Mouse (Mus musculus): ENCODE results near the gene Olfr181. TPM values are rescaled to one million over a fixed set of nuclear protein-coding genes. Genes with fewer than 3 reads are reported as not detected.

Gene Olfr181
- polyA plus RNA-seq (2014; fragmentation: Nextera tagmentation; extraction: Ambion mirVana), result not detected in 2 replicates

DNA sequence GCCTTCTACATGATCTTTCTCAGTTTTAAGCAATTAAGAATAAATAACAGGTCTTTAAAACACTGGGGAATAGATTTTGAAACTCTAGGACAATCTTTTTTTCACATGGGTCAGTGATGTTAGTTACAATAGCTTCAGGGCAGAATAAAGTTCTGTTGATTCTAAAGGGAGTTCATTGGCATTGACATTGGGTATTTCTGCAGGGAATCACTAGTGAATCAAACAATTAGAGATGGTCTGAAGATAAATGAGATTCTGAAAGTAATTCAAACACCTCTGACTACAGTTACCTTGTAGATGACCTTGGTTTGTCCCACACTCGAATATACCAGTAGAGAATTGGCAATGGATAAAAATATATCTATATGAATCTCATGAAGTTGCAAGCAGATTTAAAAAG lies at the start of gene Olfr181:
Gene Olfr181 (minus strand): TSS at position 101 of the 400 bp plus-strand sequence.
- Histone ChIP-seq H3K27me3 (ENCODE audit: control insufficient read depth, insufficient read depth, low read length) (no peaks in the 10 kb centered on the region), H3K4me1 (ENCODE audit: control insufficient read depth in 2 of 2, insufficient read depth in 2 of 2, low read length in 2 of 2) (no peaks in the 10 kb centered on the region), H3K9me3 (ENCODE audit: control insufficient read depth, low read length) (no peaks in the 10 kb centered on the region), H3K4me3 (ENCODE audit: control insufficient read depth in 1 of 2, insufficient read depth in 1 of 2, low read depth in 1 of 2, low read length in 2 of 2) (no peak within 1 kb of the TSS), H3K27ac (replicated peaks in 1 of 2; ENCODE audit: control insufficient read depth in 1 of 2, insufficient read depth in 1 of 2, low read depth in 2 of 2, low read length in 2 of 2) (no peak within 1 kb of the TSS), H3K4me2 (ENCODE audit: low read length) (no peak within 1 kb of the TSS), H3K9ac (ENCODE audit: low read length) (no peak within 1 kb of the TSS), H3K36me3 (ENCODE audit: control insufficient read depth, insufficient read depth, low read length) (no peaks in the 10 kb centered on the region)
- no peak for ATAC-seq (ENCODE audit: insufficient number of reproducible peaks, insufficient read depth, low FRiP score, low read depth)
- WGBS, result 47% methylated on average over 1 of the region's 1 CpGs

DNA sequence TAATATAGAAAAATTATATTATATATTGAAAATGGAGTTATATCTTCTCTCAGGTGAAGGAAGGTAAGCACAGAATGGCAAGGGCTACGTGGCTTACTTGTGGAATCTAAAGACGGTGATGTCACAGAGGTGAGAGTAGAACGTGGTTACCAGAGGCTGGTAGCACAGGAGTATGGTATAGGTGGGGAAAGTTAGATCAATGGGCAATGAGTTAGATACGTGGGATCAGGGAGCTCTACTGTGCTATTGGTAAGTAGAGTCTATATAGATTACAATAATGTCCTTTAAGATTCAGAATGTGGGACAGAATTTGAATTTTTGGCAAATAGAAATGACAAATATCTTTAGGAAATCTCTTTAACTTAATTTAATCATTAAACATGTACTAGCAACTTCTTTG lies 737 bp upstream of the Olfr181 start, which contains the start of gene Olfr180:
Gene Olfr180 (minus strand): TSS at position 101 of the 400 bp plus-strand sequence.
- H3K27me3 ChIP-seq (ENCODE audit: control insufficient read depth, insufficient read depth, low read length), result no peaks in the 10 kb centered on the region
- H3K4me3 ChIP-seq (ENCODE audit: control insufficient read depth in 1 of 2, insufficient read depth in 1 of 2, low read depth in 1 of 2, low read length in 2 of 2), result no peak within 1 kb of the TSS
- no peaks in the 10 kb centered on the region for H3K9me3 ChIP-seq (ENCODE audit: control insufficient read depth, low read length)
- H3K36me3 ChIP-seq (ENCODE audit: control insufficient read depth, insufficient read depth, low read length), result no peaks in the 10 kb centered on the region
- H3K4me1 ChIP-seq (ENCODE audit: control insufficient read depth in 2 of 2, insufficient read depth in 2 of 2, low read length in 2 of 2), result no peaks in the 10 kb centered on the region
- H3K27ac ChIP-seq (replicated peaks in 1 of 2; ENCODE audit: control insufficient read depth in 1 of 2, insufficient read depth in 1 of 2, low read depth in 2 of 2, low read length in 2 of 2), result no peak within 1 kb of the TSS
- no peak within 1 kb of the TSS for H3K9ac ChIP-seq (ENCODE audit: low read length)
- no peak within 1 kb of the TSS for H3K4me2 ChIP-seq (ENCODE audit: low read length)
- WGBS, result 78% methylated on average over 4 of the region's 4 CpGs
- ATAC-seq (ENCODE audit: insufficient number of reproducible peaks, insufficient read depth, low FRiP score, low read depth), result no peak

DNA sequence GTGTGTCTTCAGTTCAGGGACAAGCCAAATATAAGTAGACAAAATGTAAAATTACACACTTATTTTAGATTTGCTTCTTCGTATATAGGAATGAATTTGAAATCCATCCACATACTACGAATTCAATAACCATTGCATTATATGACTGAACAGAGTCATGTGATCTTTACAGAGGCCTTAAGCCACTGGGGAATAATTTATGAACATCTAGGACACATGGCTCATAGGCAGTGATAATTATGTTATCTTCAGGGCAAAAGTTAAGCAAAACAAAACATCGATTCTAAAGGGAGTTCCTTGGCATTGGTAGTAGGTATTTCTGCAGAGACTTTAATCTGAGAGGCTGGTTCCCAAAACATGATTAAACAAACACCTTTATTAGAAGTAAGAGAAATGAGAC lies 36.6 kb downstream of the Olfr181 start, which contains the start of gene Olfr178:
Gene Olfr178 (minus strand): TSS at position 101 of the 400 bp plus-strand sequence.
- Histone ChIP-seq H3K9ac (ENCODE audit: low read length) (no peak within 1 kb of the TSS), H3K27me3 (ENCODE audit: control insufficient read depth, insufficient read depth, low read length) (no peaks in the 10 kb centered on the region), H3K4me2 (ENCODE audit: low read length) (no peak within 1 kb of the TSS), H3K4me1 (ENCODE audit: control insufficient read depth in 2 of 2, insufficient read depth in 2 of 2, low read length in 2 of 2) (no peaks in the 10 kb centered on the region), H3K27ac (replicated peaks in 1 of 2; ENCODE audit: control insufficient read depth in 1 of 2, insufficient read depth in 1 of 2, low read depth in 2 of 2, low read length in 2 of 2) (no peak within 1 kb of the TSS), H3K36me3 (ENCODE audit: control insufficient read depth, insufficient read depth, low read length) (no peaks in the 10 kb centered on the region), H3K4me3 (ENCODE audit: control insufficient read depth in 1 of 2, insufficient read depth in 1 of 2, low read depth in 1 of 2, low read length in 2 of 2) (no peak within 1 kb of the TSS), H3K9me3 (ENCODE audit: control insufficient read depth, low read length) (no peaks in the 10 kb centered on the region)
- ATAC-seq (ENCODE audit: insufficient number of reproducible peaks, insufficient read depth, low FRiP score, low read depth), result no peak
- 83% methylated on average over 3 of the region's 3 CpGs for WGBS

DNA sequence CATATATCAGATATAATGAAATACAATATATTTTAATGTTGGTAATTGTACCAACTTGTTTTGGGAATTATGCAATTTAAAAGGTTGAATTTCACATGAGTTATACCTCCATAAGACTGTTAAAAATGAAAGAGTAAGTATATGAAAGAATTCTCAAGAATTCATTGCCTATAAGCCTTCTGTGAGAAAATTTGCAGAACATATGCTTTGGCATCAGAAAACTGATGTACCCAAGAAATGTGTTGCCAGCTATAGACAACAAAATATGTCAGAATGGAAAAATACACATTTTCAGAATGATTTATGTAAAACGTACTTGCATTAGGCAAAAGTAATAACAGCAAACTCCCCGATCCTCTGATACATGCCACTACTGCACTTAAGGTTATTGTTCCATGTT lies 44.1 kb downstream of the Olfr181 start:
- no peaks in the 10 kb centered on the region for H3K36me3 ChIP-seq (ENCODE audit: control insufficient read depth, insufficient read depth, low read length)
- H3K27me3 ChIP-seq (ENCODE audit: control insufficient read depth, insufficient read depth, low read length), result no peaks in the 10 kb centered on the region
- WGBS, result 86% methylated on average over 2 of the region's 2 CpGs
- H3K4me2 ChIP-seq (ENCODE audit: low read length), result no peak overlapping the region
- H3K4me1 ChIP-seq (ENCODE audit: control insufficient read depth in 2 of 2, insufficient read depth in 2 of 2, low read length in 2 of 2), result no peaks in the 10 kb centered on the region
- H3K9me3 ChIP-seq (ENCODE audit: control insufficient read depth, low read length), result 0 out of 2 replicates have a peak, but pooled peaks cover 3% of the 10 kb centered on the region
- H3K9ac ChIP-seq (ENCODE audit: low read length), result no peak overlapping the region
- ATAC-seq (ENCODE audit: insufficient number of reproducible peaks, insufficient read depth, low FRiP score, low read depth), result no peak
- no peak overlapping the region for H3K27ac ChIP-seq (replicated peaks in 1 of 2; ENCODE audit: control insufficient read depth in 1 of 2, insufficient read depth in 1 of 2, low read depth in 2 of 2, low read length in 2 of 2)
- H3K4me3 ChIP-seq (ENCODE audit: control insufficient read depth in 1 of 2, insufficient read depth in 1 of 2, low read depth in 1 of 2, low read length in 2 of 2), result no peak overlapping the region

Other genes starting within 250 kb of the Olfr181 start
- not detected in 2 replicates for gene Gpr15, start 209.7 kb downstream of the Olfr181 start, polyA plus RNA-seq (2014; fragmentation: Nextera tagmentation; extraction: Ambion mirVana)
- 106 and 111 TPM in 2 replicates for gene Cldnd1, start 200.8 kb downstream of the Olfr181 start, polyA plus RNA-seq (2014; fragmentation: Nextera tagmentation; extraction: Ambion mirVana)
- not detected in 2 replicates for gene Olfr172, start 165.6 kb downstream of the Olfr181 start, polyA plus RNA-seq (2014; fragmentation: Nextera tagmentation; extraction: Ambion mirVana)
- not detected in 2 replicates for gene Olfr173, start 128.5 kb downstream of the Olfr181 start, polyA plus RNA-seq (2014; fragmentation: Nextera tagmentation; extraction: Ambion mirVana)
- gene Olfr175-ps1, start 102.0 kb downstream of the Olfr181 start, polyA plus RNA-seq (2014; fragmentation: Nextera tagmentation; extraction: Ambion mirVana), result not detected in 2 replicates
- gene Olfr177, start 54.0 kb downstream of the Olfr181 start, polyA plus RNA-seq (2014; fragmentation: Nextera tagmentation; extraction: Ambion mirVana), result not detected in 2 replicates
- gene Olfr178, start 36.7 kb downstream of the Olfr181 start, polyA plus RNA-seq (2014; fragmentation: Nextera tagmentation; extraction: Ambion mirVana), result not detected in 2 replicates
- not detected in 2 replicates for gene Olfr180, start 637 bp upstream of the Olfr181 start, polyA plus RNA-seq (2014; fragmentation: Nextera tagmentation; extraction: Ambion mirVana)
- not detected in 2 replicates for gene Olfr183, start 66.6 kb upstream of the Olfr181 start, polyA plus RNA-seq (2014; fragmentation: Nextera tagmentation; extraction: Ambion mirVana)
- not detected in 2 replicates for gene Olfr186, start 101.5 kb upstream of the Olfr181 start, polyA plus RNA-seq (2014; fragmentation: Nextera tagmentation; extraction: Ambion mirVana)
- gene Olfr187, start 111.0 kb upstream of the Olfr181 start, polyA plus RNA-seq (2014; fragmentation: Nextera tagmentation; extraction: Ambion mirVana), result not detected in 2 replicates
- not detected in 2 replicates for gene Olfr190, start 149.2 kb upstream of the Olfr181 start, polyA plus RNA-seq (2014; fragmentation: Nextera tagmentation; extraction: Ambion mirVana)
- not detected in 2 replicates for gene Olfr191, start 161.1 kb upstream of the Olfr181 start, polyA plus RNA-seq (2014; fragmentation: Nextera tagmentation; extraction: Ambion mirVana)
- not detected in 2 replicates for gene Olfr193, start 183.1 kb upstream of the Olfr181 start, polyA plus RNA-seq (2014; fragmentation: Nextera tagmentation; extraction: Ambion mirVana)
- not detected in 2 replicates for gene Olfr194, start 192.3 kb upstream of the Olfr181 start, polyA plus RNA-seq (2014; fragmentation: Nextera tagmentation; extraction: Ambion mirVana)
- not detected in 2 replicates for gene Olfr195, start 218.3 kb upstream of the Olfr181 start, polyA plus RNA-seq (2014; fragmentation: Nextera tagmentation; extraction: Ambion mirVana)
- gene Olfr196, start 241.7 kb upstream of the Olfr181 start, polyA plus RNA-seq (2014; fragmentation: Nextera tagmentation; extraction: Ambion mirVana), result not detected in 2 replicates

Measured in heart, embryonic 14.5 days (tissue).